8 mouse cellular contexts compared by ENCODE assay signal in the genomic region with DNA sequence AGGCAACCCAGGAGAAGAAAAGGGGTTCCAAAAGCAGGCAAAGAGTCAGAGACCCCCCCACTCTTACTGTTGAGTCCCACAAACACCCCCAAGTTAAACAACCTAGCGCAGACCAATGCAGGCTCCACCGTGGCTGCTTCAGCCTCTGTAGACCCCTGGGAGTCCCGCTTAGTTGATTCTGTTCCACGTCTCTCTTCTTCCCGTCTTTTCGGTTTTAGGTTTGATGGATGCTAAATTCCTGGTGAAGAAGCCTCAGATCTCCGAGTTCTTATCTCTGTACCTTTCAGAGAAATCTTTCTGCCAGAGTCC. TPM values are rescaled to one million over a fixed set of nuclear protein-coding genes. Genes with fewer than 3 reads are reported as not detected.
DNase-seq lines count a peak whose midpoint lies in the region; ATAC-seq and TF ChIP-seq lines count a peak whose summit lies in the region.
"Had no signal": no experiment of that assay in that cellular context is flagged by ENCODE, and none has a peak within 500 bp of the region (broad histone marks: within the 10 kb centered on the region; RNA-seq: fewer than 3 reads in every experiment).

No protein-coding gene starts in this region.

- H3K27ac ChIP-seq in lung, embryonic 16.5 days (ENCODE audit: low read length) = no peak overlapping the region
- H3K27ac ChIP-seq in forebrain, embryonic 11.5 days (ENCODE audit: low read depth, low read length) = no peak overlapping the region
- H3K27ac ChIP-seq in limb, embryonic 14.5 days (replicated peaks; ENCODE audit: low read depth, low read length) = no peak overlapping the region
- no peak overlapping the region for H3K27ac ChIP-seq in stomach, embryonic 15.5 days

- peaks cover 6% of the 10 kb centered on the region; the same call in 1 of the 2 replicates for H3K4me1 ChIP-seq in lung, embryonic 16.5 days (replicated peaks; ENCODE audit: control insufficient read depth, insufficient read depth, low read length)
- H3K4me1 ChIP-seq in forebrain, embryonic 11.5 days (replicated peaks; ENCODE audit: control insufficient read depth, insufficient read depth, low read length) = peaks cover 6% of the 10 kb centered on the region; the same call in 1 of the 2 replicates
- no peaks in the 10 kb centered on the region; the same call in 1 of the 2 replicates for H3K4me1 ChIP-seq in limb, embryonic 14.5 days (ENCODE audit: control insufficient read depth, insufficient read depth, low read length)
- peaks cover 8% of the 10 kb centered on the region for H3K4me1 ChIP-seq in stomach, embryonic 15.5 days

- no peaks in the 10 kb centered on the region for H3K9me3 ChIP-seq in lung, embryonic 16.5 days (ENCODE audit: control insufficient read depth, low read length)
- no peaks in the 10 kb centered on the region for H3K9me3 ChIP-seq in forebrain, embryonic 11.5 days (ENCODE audit: control insufficient read depth, low read length)
- H3K9me3 ChIP-seq in limb, embryonic 14.5 days (ENCODE audit: control insufficient read depth, low read length) = no peaks in the 10 kb centered on the region
- H3K9me3 ChIP-seq in stomach, embryonic 15.5 days = no peaks in the 10 kb centered on the region

- peak overlapping the region; percentile 41 for H3K4me3 ChIP-seq in lung, embryonic 16.5 days (ENCODE audit: low read length)
- H3K4me3 ChIP-seq in forebrain, embryonic 11.5 days (ENCODE audit: low read depth, low read length) = peak overlapping the region; percentile 27
- peak overlapping the region; percentile 31 for H3K4me3 ChIP-seq in limb, embryonic 14.5 days (replicated peaks; ENCODE audit: low read length)
- H3K4me3 ChIP-seq in stomach, embryonic 15.5 days (replicated peaks) = peak overlapping the region; percentile 31

- WGBS in lung, embryonic 16.5 days = 2% methylated on average over 7 of the region's 7 CpGs
- 3% methylated on average over 7 of the region's 7 CpGs for WGBS in forebrain, embryonic 11.5 days
- WGBS in limb, embryonic 14.5 days = 5% methylated on average over 7 of the region's 7 CpGs
- WGBS in stomach, embryonic 15.5 days = 3% methylated on average over 7 of the region's 7 CpGs

- no peaks in the 10 kb centered on the region for H3K36me3 ChIP-seq in lung, embryonic 16.5 days (ENCODE audit: control insufficient read depth, insufficient read depth, low read length)
- H3K36me3 ChIP-seq in forebrain, embryonic 11.5 days (ENCODE audit: control insufficient read depth, insufficient read depth, low read length) = no peaks in the 10 kb centered on the region
- H3K36me3 ChIP-seq in limb, embryonic 14.5 days (ENCODE audit: control insufficient read depth, insufficient read depth, low read length) = no peaks in the 10 kb centered on the region
- H3K36me3 ChIP-seq in stomach, embryonic 15.5 days = no peaks in the 10 kb centered on the region

- H3K4me2 ChIP-seq in lung, embryonic 16.5 days (ENCODE audit: low read depth, low read length) = peak overlapping the region; percentile 79
- peak overlapping the region; percentile 46 for H3K4me2 ChIP-seq in forebrain, embryonic 11.5 days (ENCODE audit: low read depth, low read length, severe bottlenecking)
- peak overlapping the region; percentile 62 for H3K4me2 ChIP-seq in limb, embryonic 14.5 days (replicated peaks; ENCODE audit: low read depth, low read length, severe bottlenecking)
- peak overlapping the region; percentile 66 for H3K4me2 ChIP-seq in stomach, embryonic 15.5 days

- peak overlapping the region; percentile 42 for H3K9ac ChIP-seq in lung, embryonic 16.5 days (ENCODE audit: low read length)
- H3K9ac ChIP-seq in forebrain, embryonic 11.5 days (ENCODE audit: low read length) = peak overlapping the region; percentile 28
- peak overlapping the region; percentile 38; the same call in 1 of the 2 replicates for H3K9ac ChIP-seq in limb, embryonic 14.5 days (ENCODE audit: low read depth, low read length, severe bottlenecking)
- H3K9ac ChIP-seq in stomach, embryonic 15.5 days = no peak overlapping the region

- no peak for TF ChIP-seq POLR2A in limb, embryonic 14.5 days (IDR thresholded peaks at IDR 0.05; ENCODE audit: borderline replicate concordance, extremely low read depth, insufficient read depth, insufficient read length)

- H3K27me3 ChIP-seq in lung, embryonic 16.5 days (ENCODE audit: control insufficient read depth, insufficient read depth, low read depth, low read length) = no peaks in the 10 kb centered on the region
- H3K27me3 ChIP-seq in forebrain, embryonic 11.5 days (ENCODE audit: control insufficient read depth, insufficient read depth, low read length) = no peaks in the 10 kb centered on the region
- no peaks in the 10 kb centered on the region for H3K27me3 ChIP-seq in limb, embryonic 14.5 days (ENCODE audit: control insufficient read depth, insufficient read depth, low read length)
- H3K27me3 ChIP-seq in stomach, embryonic 15.5 days (replicated peaks) = no peaks in the 10 kb centered on the region

- peak; percentile 13; the same call in 1 of the 2 replicates for ATAC-seq in lung, embryonic 16.5 days (ENCODE audit: low read depth)
- ATAC-seq in forebrain, embryonic 11.5 days (replicated peaks; ENCODE audit: low FRiP score) = 0 out of 2 replicates have a peak, but pooled peaks have one; percentile 18
- no peak for ATAC-seq in limb, embryonic 14.5 days (ENCODE audit: low FRiP score, low read depth)
- 0 out of 2 replicates have a peak, but pooled peaks have one; percentile 22 for ATAC-seq in stomach, embryonic 15.5 days (ENCODE audit: insufficient read depth, low FRiP score, low read depth)

- DNase-seq in lung, postnatal 14 days = no peak
- DNase-seq in forebrain, embryonic 11.5 days (ENCODE audit: low spot score) = no peak
- no peak for DNase-seq in limb, embryonic 14.5 days (ENCODE audit: low spot score)
- DNase-seq in B cell, adult 2 months = no peak
- no peak for DNase-seq in thymus, postnatal 0 days (ENCODE audit: low spot score)
- DNase-seq: gastrocnemius, postnatal 36 days had no signal

RNA-seq across cellular contexts. Expression of gene Map3k9, which starts 26.5 kb away (rescaled TPM):
- 1.2 and 1.7 TPM in 2 replicates for polyA plus RNA-seq in lung, embryonic 16.5 days (2015; fragmentation: Nextera tagmentation; extraction: Ambion mirVana)
- polyA plus RNA-seq in forebrain, embryonic 11.5 days (2014; fragmentation: Nextera tagmentation; extraction: Ambion mirVana) = 3.0 and 3.9 TPM in 2 replicates
- polyA plus RNA-seq in limb, embryonic 14.5 days (2012; rRNA removed) = 0.83 and 0.87 TPM in 2 replicates
- 1.5 and 1.6 TPM in 2 replicates for polyA plus RNA-seq in limb, embryonic 14.5 days (2014; fragmentation: Nextera tagmentation; extraction: Ambion mirVana)
- 2.6 and 3.1 TPM in 2 replicates for polyA plus RNA-seq in stomach, embryonic 15.5 days (2015; fragmentation: Nextera tagmentation; extraction: Ambion mirVana)
- 0.21 and 0.29 TPM in 2 replicates for polyA plus RNA-seq in thymus, postnatal 0 days (2015; fragmentation: Nextera tagmentation; extraction: Ambion mirVana)

RNA-seq across cellular contexts. Expression of gene Pcnx, which starts 52.3 kb away (rescaled TPM):
- 10.2 and 15.2 TPM in 2 replicates for polyA plus RNA-seq in lung, embryonic 16.5 days (2015; fragmentation: Nextera tagmentation; extraction: Ambion mirVana)
- 14.6 and 14.8 TPM in 2 replicates for polyA plus RNA-seq in forebrain, embryonic 11.5 days (2014; fragmentation: Nextera tagmentation; extraction: Ambion mirVana)
- polyA plus RNA-seq in limb, embryonic 14.5 days (2012; rRNA removed) = 32.5 and 36.6 TPM in 2 replicates
- polyA plus RNA-seq in limb, embryonic 14.5 days (2014; fragmentation: Nextera tagmentation; extraction: Ambion mirVana) = 18.4 and 20.0 TPM in 2 replicates
- 8.2 and 9.4 TPM in 2 replicates for polyA plus RNA-seq in stomach, embryonic 15.5 days (2015; fragmentation: Nextera tagmentation; extraction: Ambion mirVana)
- 9.8 and 17.5 TPM in 2 replicates for polyA plus RNA-seq in thymus, postnatal 0 days (2015; fragmentation: Nextera tagmentation; extraction: Ambion mirVana)
